Mouse (Mus musculus): Measurements from ENCODE around the gene Spata16.

Gene Spata16

DNA sequence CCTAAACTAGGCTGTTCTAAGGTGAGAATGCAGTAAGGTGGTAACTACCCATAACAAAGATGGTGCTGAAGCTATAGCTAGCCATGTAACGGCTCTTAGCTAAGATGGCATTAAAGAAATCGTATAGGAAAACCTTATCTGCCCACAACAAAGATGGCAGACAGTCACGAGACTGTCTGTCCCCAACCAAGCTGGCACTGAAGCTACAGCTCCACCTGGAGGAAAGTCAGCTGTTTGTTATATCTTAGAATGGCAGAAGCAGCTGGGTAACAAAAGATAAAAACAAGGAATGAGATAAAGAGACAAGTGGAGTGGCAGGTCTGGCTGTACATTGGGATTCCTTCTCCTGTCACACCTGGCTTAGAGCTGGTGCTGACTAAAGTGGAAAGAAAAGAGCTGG, 333.1 kb downstream of the Spata16 start:
- DNase-seq (ENCODE audit: low spot score in 2 of 2), result no peak

GRCm38 (mm10) chr3:26971276-26971675, 333.9 kb downstream of the Spata16 start:
- no peak for DNase-seq (ENCODE audit: low spot score in 2 of 2)

DNA sequence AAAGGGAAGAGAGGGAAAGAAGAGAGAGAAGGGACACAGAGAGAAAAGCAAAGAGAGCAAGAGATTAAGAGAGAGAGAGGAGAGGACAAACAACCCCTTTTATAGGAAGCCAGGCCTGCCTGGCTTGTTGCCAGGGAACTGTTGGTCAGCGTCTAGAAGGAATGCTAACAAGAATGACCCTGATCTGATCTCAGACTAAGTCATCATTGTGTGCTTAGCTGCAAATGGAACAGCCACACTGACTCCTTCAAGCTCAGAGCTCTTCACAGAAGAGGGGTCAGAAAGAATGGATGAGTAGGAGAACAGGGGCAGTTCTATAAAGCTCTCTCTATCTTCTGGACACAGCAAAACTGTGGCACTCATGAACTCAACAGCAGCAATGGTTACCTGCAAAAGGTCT, 334.7 kb downstream of the Spata16 start:
- no peak for DNase-seq (ENCODE audit: low spot score in 2 of 2)

DNA sequence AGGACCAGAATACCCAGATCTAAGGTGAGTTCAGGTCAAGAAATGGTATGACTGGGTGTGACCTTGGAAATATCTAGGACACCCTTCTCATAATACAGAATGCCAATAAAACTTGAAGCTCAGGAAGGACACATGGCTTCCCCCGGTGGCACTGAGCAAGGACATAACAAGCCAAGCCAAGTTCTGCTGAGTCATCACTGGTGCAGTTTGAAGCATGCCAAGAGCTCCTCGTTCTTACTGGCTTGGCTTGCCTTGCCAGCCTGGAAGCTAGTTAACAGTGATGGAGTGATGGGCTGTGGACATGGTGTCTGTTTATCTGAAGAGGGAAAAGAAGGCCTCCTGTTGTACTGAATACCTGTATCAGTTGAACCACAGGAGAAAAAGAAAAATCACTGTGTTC, 342.2 kb downstream of the Spata16 start:
- peak in 1 of 2 experiments; percentile 6 for DNase-seq (ENCODE audit: low spot score in 2 of 2)

GRCm38 (mm10) chr3:26980371-26980770, 343.0 kb downstream of the Spata16 start:
- peak; percentile 21 to 49 for DNase-seq (ENCODE audit: low spot score in 2 of 2)

GRCm38 (mm10) chr3:26981979-26982623, 344.7 kb downstream of the Spata16 start:
- no peak for DNase-seq (ENCODE audit: low spot score in 2 of 2)

DNA sequence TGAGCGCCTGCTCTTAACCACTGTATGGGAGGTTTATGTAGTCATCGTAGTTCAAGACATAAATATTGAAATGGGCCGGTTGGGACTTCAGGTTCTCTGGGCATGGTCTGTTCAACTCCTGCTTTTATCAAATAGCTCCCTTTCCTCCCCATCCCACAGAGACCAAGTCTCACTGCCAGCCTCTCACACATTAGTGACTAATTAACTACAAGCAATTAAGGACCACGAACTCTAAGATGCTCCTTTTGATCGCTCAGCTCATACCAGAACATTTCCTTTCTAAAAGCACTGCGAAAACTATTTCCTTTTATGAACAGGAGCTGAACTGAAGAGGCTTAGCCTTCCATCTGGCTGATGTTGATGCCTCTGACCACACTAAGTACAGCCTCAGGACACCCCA, 346.3 kb downstream of the Spata16 start:
- no peak for DNase-seq (ENCODE audit: low spot score in 2 of 2)

GRCm38 (mm10) chr3:27006844-27007243, 369.4 kb downstream of the Spata16 start:
- no peak for DNase-seq (ENCODE audit: low spot score in 2 of 2)

GRCm38 (mm10) chr3:27027957-27028356, 390.5 kb downstream of the Spata16 start:
- DNase-seq (ENCODE audit: low spot score in 2 of 2), result no peak

DNA sequence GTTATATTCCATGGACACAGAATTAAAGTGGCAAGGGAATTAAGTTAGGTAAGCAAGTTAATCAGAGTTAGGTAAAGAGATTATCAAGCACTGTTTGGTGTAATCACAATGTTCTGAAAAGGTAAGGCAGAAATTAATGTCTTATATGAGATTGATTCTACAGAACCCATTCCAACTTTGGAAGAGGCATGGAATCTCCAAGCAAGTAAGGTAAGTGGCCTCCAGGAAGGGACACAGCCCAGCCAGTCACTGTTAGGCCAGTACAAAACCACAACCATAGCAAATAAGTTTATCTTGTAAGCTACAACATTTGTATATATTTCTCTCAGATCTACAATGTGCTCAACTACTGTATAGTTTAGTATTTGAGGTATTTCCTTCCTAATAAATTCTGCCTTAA, 391.1 kb downstream of the Spata16 start:
- no peak for DNase-seq (ENCODE audit: low spot score in 2 of 2)

DNA sequence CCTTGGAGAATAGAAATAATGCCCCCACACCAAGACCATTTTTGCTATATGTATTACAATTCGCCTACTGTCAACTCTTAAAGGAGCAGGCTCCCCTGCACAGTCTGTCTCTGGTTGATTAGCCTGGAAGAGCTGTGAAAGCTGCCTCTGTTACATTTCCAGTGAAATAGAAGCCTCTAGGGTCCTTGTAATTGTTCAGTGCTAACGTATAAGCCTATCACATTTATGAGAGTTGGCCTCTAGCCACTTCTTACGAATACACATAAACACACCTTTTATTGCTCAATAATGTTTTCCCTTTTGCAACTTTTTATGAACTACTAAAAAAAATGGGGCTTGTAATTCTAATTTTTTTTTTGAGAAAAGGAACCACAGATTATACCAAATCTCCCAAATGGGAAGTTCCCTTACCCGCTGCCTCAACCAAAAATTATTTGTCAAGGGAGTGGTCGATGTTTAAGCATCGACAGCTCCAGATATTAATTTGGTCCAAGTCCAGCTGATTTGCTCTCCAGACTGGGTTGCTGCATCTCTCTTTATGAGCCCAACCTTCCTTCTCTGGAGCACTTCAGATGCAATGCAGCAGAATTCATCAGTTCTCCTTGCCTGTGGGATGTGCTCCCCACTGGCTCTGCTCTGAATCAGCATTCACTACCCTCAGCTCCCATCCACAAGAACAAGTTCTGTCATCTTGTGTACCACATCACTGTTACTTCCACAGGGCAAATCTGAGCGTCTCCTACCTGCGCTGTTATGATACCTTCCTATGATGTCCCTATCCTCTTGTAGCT, 392.8 kb downstream of the Spata16 start:
- DNase-seq (ENCODE audit: low spot score in 2 of 2), result no peak

Data from right cerebral cortex, postnatal 36 days (tissue).